Mouse (Mus musculus): Measurements from ENCODE around the gene Cfap77.
A peak's percentile ranks its signal among the peaks of the same experiment; 100 is the strongest.

Cfap77 gene

GRCm38 (mm10) chr2:28994014-28994413, 60.9 kb downstream of the Cfap77 start:
- DNase-seq, result no peak

GRCm38 (mm10) chr2:28988781-28989180, 66.1 kb downstream of the Cfap77 start:
- no peak for DNase-seq

- no peak for DNase-seq
These were observed 74.6 kb downstream of the Cfap77 start for GRCm38 (mm10) chr2:28980080-28980910.

- DNase-seq, result no peak
These were observed 76.4 kb downstream of the Cfap77 start for GRCm38 (mm10) chr2:28978461-28978860.

DNA sequence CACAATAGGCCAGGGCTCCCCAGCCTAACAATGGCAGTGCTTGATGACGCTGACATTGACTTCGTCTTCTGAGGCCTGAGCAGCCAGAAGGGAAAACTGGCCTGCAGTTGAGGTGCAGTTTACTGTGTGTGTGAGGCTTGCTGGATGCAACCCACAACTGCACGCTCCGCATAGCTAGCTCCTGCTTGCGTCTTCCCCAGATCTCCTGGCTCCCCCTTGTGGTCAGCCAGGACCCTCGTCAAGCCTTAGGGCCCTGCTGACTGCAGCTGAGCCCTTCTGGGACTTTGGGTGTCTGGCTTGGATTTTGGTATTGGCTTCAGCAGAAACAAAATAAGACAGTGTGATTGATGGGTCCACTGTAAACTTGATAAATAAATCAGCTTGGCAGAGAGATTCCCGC, 78.2 kb downstream of the Cfap77 start:
- DNase-seq, result peak; percentile 79

GRCm38 (mm10) chr2:28975604-28976003, 79.3 kb downstream of the Cfap77 start:
- no peak for DNase-seq

GRCm38 (mm10) chr2:28974520-28974919, 80.3 kb downstream of the Cfap77 start:
- no peak for DNase-seq

DNA sequence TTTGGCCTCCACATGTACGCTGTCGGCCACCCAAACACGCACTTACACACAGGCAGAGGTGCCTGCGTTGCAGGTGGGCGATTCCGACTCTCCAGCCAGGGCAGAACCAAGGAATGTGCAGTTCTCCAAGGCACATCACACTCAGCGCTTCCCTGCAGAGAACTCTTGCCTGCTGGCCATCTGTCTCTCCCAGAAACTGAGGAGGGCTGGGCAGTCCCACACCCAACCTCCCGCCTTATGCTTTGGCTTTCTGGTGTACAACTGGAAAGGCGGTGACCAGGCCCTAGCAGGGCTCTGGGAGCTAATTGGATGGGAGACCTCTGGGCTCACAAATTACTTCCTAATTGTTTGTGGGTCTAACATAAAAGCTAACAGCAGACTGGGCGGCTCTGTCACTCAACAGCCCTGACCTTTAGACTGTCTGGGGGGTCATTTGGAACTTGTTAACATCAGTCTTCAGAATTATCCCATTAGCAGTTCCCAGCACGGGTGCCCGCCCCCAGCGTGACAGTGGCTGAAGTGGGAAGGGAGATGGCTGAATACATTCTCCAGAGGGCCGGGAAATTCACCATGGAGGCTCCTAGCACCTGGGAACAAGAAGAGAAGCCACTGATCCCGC, 80.9 kb downstream of the Cfap77 start:
- no peak for DNase-seq

DNA sequence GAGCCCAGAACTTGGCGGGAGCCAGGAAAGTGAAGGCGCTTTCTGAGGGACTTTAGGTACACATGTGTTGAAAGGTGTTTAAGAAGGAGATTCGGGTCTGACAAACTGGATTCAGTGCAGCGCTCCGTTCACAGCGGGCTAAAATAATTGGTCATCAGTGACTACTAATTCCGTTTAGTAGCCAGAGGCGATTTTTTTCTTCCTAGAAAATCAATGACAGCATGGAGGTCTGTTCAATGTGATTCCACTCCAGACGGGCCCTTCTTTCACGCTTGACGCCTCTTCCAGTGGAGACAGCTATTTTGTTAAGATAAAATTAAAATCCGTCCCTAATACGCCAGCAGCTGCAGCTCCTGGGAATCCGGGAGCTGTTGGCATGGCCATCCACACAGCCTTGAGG, 84.4 kb downstream of the Cfap77 start:
- DNase-seq, result no peak

DNA sequence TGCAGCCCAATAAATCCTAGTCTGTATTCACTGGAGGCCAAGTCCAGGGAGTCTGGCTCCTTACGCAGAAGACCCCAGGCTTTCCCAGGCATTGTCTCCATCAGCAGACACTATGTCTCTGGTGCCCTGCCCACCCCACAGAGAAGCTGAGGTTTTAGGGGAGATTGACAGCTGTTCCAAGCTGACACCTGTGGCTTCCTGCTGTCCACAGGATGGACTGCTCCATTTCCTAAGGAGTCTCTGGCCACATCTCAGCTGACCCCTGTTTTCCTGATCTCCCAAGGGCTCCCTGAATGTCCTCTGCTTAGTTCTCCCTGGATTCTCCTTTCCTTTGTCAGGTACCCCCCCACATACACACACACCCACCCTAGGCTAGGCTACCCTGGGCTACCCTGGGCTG, 86.6 kb downstream of the Cfap77 start:
- DNase-seq, result no peak

DNA sequence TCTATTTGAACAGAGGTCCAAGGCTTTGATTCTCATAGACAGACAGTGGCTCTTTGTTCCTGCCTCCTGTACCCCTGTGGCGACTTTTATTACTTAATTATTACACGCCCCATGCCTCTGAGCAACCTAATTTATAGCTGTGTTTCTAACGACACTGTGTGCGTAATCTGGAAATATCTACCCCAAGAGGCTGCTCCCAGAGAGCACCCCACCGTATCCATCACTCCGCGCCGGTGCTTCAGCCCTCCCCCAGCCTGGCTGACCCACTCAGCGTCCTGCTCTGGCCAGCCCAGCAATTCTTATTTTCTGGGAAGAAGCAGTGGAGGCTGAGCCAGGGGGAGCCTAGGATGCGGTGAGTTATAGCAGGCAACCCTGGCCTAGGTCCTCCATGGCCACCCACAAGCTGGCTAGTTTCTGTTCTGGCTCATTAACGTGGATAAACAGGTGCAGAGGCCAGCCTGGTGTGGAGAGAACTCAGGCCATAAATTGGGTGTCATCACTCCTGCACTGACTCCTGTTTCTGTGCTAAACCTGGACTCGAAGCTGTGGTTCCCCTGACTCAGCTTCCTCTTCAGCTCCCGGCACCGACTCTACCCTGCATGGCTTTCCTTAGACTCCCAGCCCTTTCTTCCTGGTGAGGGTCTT, 88.6 kb downstream of the Cfap77 start:
- no peak for DNase-seq

DNA sequence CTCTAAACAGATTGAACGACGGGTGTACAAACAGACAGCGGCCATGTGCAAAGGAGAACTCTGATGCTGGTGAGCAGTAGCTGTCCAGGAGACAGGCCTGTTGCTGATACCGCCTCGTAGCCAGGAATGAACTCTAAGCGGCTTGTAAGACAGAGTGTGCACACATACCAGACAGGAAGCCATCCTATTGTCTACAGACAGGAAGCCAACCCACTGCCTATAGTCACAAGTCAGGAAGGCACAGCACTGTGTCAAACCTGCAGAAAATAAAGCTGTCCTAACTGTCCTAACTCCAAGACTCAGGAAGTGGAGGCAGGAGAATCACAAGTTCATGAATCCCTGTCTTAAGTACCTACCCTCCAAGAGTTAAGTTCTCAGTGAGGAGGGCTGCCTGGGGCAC, 91.3 kb downstream of the Cfap77 start:
- no peak for DNase-seq

DNA sequence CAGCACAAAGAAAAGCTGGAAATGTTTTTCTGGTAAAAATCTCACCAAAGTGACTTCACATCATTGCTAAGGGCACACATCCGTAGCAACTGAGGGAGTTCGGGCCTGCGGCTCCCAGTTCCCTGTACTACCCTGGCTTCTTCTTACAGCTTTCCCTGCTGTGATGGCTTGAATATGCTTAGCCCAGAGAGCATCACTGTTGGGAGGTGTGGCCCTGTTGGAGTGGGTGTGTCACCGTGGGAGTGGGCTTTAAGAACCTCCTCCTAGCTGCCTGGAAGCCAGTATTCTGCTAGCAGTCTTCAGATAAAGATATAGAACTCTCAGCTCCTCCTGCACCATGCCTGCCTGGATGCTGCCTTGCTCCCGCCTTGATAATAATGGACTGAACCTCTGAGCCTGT, 93.2 kb downstream of the Cfap77 start:
- DNase-seq, result no peak

- no peak for DNase-seq
These were observed 93.8 kb downstream of the Cfap77 start for GRCm38 (mm10) chr2:28961024-28961585.

GRCm38 (mm10) chr2:28956874-28957273, 98.0 kb downstream of the Cfap77 start:
- DNase-seq, result no peak

DNA sequence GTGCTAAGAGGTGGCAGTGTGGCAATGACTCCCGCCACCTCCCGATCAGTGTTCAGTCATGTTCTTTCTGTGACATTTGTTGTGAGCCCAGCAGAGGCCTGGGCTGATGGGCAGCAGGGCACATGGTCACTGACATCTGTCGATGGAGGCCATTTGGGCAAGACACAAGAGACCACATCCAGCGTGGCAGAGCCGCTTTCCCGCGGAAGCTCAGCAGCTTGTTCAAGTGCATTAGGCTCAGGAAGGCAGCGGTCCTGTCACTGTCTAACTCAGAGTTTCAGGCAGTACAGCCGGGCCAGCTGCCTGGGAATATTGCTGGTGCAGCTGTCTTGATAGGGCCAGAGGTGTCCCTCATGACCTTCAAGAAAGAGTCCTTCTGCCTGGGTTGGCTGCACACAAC, 100.3 kb downstream of the Cfap77 start:
- no peak for DNase-seq

- no peak for DNase-seq
These were observed 101.9 kb downstream of the Cfap77 start for GRCm38 (mm10) chr2:28952981-28953380.

DNA sequence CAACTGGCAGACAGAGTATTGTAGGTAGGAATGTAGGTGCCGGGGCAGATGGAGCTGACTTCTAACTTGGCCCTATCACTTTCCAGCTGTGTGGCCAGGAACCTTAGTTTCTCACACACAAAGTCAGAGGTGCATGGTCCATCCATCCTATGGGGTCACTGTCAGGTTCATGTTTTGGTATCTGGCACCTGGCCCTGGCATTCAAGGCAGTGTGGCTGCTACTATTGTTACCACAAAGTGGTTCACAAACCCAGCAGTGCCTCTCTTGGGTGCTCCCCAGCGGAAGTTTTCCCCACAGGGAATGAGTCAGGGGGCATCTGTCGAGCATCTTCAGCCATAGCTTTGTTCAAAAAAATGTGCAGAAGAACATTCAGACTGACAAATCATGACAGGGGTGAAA, 108.6 kb downstream of the Cfap77 start:
- DNase-seq, result no peak

GRCm38 (mm10) chr2:28945388-28945787, 109.5 kb downstream of the Cfap77 start:
- no peak for DNase-seq

GRCm38 (mm10) chr2:28943666-28944516, 111.0 kb downstream of the Cfap77 start:
- DNase-seq, result no peak

GRCm38 (mm10) chr2:28938997-28939396, 115.9 kb downstream of the Cfap77 start:
- DNase-seq, result no peak

DNA sequence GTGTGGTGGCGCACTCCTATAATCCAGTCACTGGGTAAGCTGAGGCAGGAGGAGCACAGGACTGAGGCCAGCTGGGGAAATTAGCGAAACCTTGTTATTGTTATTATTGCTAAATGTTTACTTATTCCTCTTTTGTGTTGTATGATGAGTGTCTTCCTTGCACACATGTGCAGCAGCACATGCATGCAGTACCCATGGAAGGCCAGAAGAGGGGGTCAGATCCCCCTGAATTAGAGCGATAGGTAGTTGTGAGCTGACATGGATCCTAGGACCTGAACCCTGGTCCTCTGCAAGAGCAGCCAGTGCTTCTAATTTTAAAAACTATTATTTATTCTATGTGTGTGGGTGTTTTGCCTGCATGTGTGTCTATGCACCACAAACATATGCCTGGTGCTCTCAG, 124.3 kb downstream of the Cfap77 start:
- DNase-seq, result no peak

DNA sequence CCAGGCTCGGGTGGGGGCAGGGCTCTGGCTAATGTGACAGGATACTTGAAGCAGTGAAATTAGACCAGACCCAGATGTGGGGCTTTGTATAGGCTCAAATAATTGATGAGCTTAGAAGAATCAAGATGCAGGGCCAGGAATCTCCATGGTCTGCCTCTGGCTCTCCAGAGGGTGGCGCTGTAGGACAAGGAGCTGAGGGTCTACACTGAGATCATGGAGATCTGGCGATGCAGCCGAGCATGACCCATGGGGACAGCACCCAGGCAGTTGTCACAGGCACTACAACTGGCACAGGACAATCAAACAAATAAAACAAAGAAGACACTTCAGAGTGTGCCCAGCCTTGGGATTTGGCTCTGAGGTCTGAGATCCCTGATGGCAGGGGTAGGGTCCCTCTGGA, 131.0 kb downstream of the Cfap77 start:
- peak; percentile 92 for DNase-seq

Measured in right cerebral cortex, postnatal 4 days (tissue).